Mouse (Mus musculus): Measurements from ENCODE around the gene ccdc198.
"Not testable (repeated sequence)": the region's sequence is repeated elsewhere in the genome, so short reads cannot be mapped to it uniquely, and the experiment has no call there.

The ccdc198 gene

DNA sequence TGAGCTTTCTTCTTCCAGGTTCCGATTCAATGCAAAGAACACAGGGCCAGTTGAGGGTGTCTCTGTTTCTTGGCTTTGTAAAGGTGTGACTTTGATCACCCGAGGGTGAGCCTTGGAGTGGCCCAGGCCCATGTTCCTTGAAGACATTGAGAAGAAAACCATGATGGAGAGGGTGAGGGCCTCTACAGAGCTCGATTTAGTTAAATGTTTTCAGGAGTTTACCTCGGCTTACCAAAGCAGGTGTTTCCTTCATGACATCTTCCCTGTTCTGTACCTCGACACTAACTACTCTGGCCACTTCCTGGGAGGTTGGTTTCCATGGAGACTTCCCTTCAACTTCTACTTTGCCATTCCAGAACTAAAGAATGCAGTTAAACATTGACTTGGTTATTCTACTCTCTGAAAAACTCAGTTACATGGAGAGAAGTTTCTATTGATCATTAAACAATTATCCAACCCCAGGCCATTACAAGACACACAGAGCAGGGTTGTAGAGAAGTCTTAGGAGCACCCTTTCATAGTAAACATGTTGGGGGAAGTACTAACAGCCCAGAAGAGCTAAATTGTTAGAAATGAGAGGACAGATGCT is at the start of gene ccdc198:
ccdc198 (minus strand) TSS at position 349 of the 589 bp plus-strand sequence.
- no peak for DNase-seq (ENCODE audit: low read depth)

- no peak for DNase-seq (ENCODE audit: low read depth)
These were observed 48.7 kb upstream of the ccdc198 start for GRCm38 (mm10) chr14:49293802-49294449.

- DNase-seq (ENCODE audit: low read depth), result no peak
These were observed 44.9 kb upstream of the ccdc198 start for GRCm38 (mm10) chr14:49290029-49290745.

DNA sequence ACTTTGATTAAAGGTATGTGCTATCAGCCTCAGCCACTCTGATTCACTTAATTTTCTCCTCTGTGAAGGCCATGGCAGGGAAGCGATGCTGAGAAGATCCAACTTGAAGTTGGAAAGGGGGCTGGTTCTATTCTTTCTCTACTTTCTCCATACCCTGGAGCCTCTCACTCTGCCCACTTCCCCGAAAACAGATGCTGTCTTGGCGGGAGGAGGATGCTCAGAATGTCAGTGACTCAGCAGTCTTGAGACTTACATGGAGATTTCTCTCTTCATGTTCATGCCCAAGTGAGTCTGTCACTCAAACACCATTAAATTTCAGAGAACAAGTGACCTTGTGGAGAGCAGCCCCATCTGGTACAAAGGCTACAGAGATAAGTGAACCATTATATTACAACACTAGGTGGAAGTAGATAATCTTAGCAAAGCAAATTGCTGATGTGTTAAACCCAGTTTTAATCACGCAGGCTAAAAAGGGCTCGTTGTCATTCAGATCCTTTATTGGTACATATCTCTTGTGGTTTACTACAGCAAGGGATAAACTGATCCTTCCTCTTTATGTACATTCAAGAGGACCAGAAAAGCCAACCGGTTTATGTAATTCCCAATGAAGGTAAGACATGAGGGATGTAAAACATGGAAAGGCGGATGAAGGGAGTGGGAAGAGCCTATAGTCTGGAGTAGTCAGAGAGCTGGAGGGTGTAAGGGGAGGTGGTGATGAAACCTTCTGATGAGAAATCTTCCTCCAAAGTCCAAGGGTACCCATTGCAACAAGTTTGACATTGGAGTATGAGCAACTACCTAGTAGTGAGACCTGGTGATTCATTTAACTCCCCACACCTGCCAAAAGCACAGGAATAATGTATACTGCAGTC is 38.7 kb upstream of the ccdc198 start:
- no peak for DNase-seq (ENCODE audit: low read depth)

DNA sequence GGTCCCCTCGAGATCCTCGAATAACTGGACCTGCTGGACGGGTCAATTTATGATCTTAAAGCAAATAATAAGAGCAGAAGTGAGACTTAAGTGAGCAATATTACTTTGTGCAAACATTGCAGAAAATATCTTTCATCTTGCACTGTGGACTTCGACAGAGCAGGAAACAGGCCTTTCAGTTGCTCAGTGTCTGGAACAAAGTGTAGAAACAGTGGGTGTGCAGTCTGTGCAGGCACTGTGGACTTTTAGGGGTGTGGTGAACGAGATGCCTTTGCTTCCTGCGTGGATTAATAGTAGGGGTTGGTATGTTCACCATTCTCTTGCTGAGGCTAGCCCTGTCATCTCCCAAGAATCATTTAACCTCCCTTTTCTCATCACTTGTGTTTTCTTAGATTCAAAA is 33.6 kb upstream of the ccdc198 start:
- no peak for DNase-seq (ENCODE audit: low read depth)

DNA sequence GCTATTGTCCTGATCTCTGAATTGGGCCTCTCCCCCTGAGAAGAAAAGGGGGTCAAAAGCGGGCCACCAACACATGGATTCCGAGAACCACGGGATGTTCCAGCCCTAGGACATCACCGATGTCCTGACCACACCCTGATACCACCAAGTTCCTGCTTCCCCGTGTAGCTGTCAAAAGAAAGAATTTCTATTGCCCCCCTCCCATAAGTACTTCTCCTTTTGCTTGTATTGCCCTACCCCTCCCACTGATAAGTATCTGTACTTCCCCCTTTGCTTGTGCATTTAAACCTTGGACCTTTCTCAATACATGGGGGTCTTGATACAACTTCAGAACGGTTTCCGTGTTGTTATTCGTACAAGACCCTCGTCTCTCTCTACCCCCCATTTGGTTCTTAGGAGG is 33.2 kb upstream of the ccdc198 start:
- not testable (repeated sequence) for DNase-seq (ENCODE audit: low read depth)

GRCm38 (mm10) chr14:49277642-49278041 is 32.4 kb upstream of the ccdc198 start:
- no peak for DNase-seq (ENCODE audit: low read depth)

DNA sequence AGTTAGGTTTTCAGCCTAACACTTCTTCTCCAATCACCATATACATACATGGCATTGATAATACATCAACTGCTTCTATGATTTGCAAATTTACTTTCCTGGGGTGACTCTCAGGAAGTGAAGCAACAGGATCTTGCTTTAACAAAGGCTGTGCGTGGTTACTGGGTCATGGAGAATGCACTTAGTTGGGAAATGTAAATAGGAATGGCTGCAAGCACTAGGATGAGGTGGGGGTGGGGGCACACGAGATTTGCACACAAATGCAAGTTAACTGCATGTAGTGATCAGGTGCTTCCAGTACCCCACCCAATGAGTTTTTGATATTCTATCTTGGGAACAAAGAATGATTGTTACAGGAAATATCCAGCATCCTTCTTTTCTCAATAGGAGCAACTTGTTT is 30.1 kb upstream of the ccdc198 start:
- no peak for DNase-seq (ENCODE audit: low read depth)

- no peak for DNase-seq (ENCODE audit: low read depth)
These were observed 20.2 kb upstream of the ccdc198 start for GRCm38 (mm10) chr14:49265286-49266002.

- no peak for DNase-seq (ENCODE audit: low read depth)
These were observed 3.8 kb downstream of the ccdc198 start for GRCm38 (mm10) chr14:49241522-49241921.

GRCm38 (mm10) chr14:49238206-49238605 is 7.1 kb downstream of the ccdc198 start:
- DNase-seq (ENCODE audit: low read depth), result peak; percentile 67

- peak; percentile 86 for DNase-seq (ENCODE audit: low read depth)
These were observed 10.3 kb downstream of the ccdc198 start for GRCm38 (mm10) chr14:49234788-49235515.

GRCm38 (mm10) chr14:49231845-49232244 is 13.4 kb downstream of the ccdc198 start:
- no peak for DNase-seq (ENCODE audit: low read depth)

DNA sequence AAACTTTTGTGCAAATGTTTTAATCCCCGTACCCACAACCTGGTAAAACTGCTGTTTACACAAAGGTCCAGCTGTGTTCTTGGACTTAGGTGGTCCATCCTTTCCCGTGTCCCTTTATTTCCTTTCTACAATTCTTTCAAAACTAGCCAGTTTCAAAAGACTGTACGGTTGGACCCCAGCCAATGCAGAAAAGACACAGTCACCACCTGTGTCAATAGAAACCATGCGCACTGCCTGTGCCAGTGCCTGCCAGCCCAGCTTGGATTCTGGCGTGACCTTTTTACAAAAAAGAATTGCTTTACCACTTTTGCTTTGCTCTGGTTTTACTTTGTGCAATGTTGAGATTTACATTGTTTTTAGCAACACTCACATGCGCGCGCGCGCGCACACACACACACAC is 18.3 kb downstream of the ccdc198 start:
- DNase-seq (ENCODE audit: low read depth), result no peak

DNA sequence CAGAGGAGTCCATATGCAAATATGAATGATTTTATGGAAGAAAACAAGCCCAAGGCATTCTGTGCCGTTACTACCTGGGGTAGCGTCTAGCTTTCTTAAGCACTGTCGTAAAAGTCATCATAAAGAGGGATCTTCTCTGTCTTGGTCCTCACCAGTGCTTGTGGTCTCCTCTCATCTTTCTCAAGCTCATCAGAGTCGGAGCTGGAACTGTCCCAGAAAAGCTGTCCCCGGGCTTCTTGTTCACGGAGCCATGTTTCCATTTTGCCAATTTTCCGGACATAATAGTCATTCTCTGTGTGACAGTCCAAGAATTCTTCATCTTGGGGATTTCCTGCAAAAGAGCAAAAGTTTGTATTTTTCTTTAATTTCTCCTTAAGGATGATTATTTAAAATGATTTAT is 18.8 kb downstream of the ccdc198 start:
- DNase-seq (ENCODE audit: low read depth), result no peak

- peak; percentile 10 for DNase-seq (ENCODE audit: low read depth)
These were observed 23.5 kb downstream of the ccdc198 start for GRCm38 (mm10) chr14:49221771-49222170.

DNA sequence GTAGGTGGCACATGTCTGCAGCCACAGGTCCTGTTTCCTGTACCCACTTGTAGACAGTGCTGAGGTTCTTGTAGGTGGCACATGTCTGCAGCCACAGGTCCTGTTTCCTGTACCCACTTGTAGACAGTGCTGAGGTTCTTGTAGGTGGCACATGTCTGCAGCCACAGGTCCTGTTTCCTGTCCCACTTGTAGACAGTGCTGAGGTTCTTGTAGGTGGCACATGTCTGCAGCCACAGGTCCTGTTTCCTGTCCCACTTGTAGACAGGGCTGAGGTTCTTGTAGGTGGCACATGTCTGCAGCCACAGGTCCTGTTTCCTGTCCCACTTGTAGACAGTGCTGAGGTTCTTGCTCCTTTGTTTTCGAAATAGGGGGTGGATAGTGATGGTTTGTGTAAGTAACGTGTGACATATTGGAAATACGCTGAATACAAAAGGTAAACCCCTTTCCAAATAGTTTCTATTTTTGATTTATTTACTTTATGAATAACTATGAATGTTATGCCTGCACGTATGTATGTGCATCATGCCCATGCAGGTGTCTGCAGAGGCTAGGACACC is 25.7 kb downstream of the ccdc198 start:
- peak; percentile 46 for DNase-seq (ENCODE audit: low read depth)

DNA sequence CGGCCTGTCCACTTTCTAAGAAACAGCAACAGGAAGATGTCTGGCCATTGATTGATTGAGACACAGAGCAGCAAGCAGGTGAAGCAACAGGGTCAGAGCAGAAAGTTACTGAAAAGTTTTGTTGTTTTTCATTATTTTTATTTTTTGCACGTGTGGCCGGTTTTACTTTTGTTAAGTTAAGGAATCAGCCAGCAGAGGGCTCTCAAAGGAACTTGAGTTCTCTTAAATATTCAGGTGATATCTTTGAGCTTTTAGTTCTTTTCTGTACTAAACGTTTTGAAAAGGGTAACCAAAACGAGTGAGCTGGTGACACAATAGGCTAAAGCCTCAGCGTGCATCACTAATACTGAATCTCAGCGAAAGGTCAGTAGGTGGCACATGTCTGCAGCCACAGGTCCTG is 26.6 kb downstream of the ccdc198 start:
- peak; percentile 14 for DNase-seq (ENCODE audit: low read depth)

DNA sequence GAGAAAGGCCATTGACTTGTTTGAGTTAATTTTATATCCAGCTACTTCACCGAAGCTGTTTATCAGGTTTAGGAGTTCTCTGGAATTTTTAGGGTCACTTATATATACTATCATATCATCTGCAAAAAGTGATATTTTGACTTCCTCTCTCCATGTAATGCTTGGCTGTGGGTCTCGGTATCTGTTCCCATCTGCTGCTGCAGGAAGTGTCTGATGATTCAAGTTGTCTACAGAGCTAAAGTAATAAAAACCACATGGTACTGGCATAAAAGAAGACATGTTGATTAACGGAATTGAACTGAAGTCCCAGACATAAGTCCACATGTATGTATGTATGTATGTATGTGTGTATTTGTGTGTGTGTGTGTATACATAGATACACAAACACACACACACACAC is 35.1 kb downstream of the ccdc198 start:
- DNase-seq (ENCODE audit: low read depth), result peak; percentile 81

DNA sequence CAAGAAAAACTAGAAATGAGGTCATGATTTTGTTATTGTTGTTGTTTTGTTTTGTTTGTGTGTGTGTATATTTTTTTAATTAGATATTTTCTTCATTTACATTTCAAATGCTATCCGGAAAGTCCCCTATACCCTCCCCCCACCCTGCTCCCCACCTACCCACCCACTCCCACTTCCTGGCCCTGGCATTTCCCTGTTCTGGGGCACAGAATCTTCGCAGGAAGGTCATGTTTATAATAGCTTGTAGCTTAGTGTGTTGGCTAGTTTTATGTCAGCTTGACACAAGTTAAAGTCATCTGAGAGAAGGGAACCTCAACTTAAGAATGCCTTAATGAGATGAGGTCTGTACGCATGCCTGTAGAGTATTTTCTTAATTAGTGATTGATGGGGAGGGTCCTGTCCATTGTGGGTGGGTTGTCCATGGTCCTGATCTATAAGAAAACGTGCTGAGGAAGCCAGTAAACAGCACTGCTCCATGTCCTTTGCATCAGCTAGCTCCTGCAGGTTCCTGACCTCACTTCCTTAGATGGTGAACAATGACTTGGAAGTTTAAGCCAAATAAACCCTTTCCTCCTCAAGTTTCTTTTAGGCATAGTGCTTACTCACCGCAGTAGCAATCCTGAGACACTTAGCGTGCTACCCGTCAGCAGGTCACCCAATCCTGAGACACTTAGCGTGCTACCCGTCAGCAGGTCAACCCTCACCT is 44.0 kb downstream of the ccdc198 start:
- peak; percentile 5 for DNase-seq (ENCODE audit: low read depth)

All from 416B (cell line).